Mouse (Mus musculus): ENCODE results near the gene Gm17428. TPM values are rescaled to one million over a fixed set of nuclear protein-coding genes. Genes with fewer than 3 reads are reported as not detected.

The Gm17428 gene
- polyA plus RNA-seq (2014; fragmentation: Nextera tagmentation; extraction: Ambion mirVana) = not detected in 2 replicates

- Histone ChIP-seq H3K27me3 (ENCODE audit: control insufficient read depth, insufficient read depth, low read length) (no peaks in the 10 kb centered on the region), H3K36me3 (ENCODE audit: control insufficient read depth, insufficient read depth, low read length) (no peaks in the 10 kb centered on the region), H3K4me2 (replicated peaks; ENCODE audit: low read depth, low read length) (no peak within 1 kb of the TSS), H3K27ac (ENCODE audit: low read depth, low read length) (no peak within 1 kb of the TSS), H3K9me3 (ENCODE audit: control insufficient read depth, low read length) (no peaks in the 10 kb centered on the region), H3K9ac (ENCODE audit: low read depth, low read length) (no peak within 1 kb of the TSS), H3K4me3 (ENCODE audit: low read depth, low read length) (no peak within 1 kb of the TSS), H3K4me1 (replicated peaks; ENCODE audit: control insufficient read depth, insufficient read depth, low read length) (no peaks in the 10 kb centered on the region; the same call in 1 of the 2 replicates)
- 69% methylated on average over 1 of the region's 1 CpGs for WGBS
- ATAC-seq (ENCODE audit: low FRiP score) (no peak), DNase-seq (ENCODE audit: low spot score) (no peak)
Observed at GRCm38 (mm10) chr14:54976633-54977032, at the start of gene Gm17428. Gene Gm17428 (plus strand): TSS chr14:54976933.

GRCm38 (mm10) chr14:54927296-54927695 is 49.4 kb upstream of the Gm17428 start:
- DNase-seq (ENCODE audit: low spot score) = no peak
- peaks cover 7% of the 10 kb centered on the region for H3K4me1 ChIP-seq (replicated peaks; ENCODE audit: control insufficient read depth, insufficient read depth, low read length)
- H3K27ac ChIP-seq (ENCODE audit: low read depth, low read length) = peak overlapping the region; percentile 96
- H3K36me3 ChIP-seq (ENCODE audit: control insufficient read depth, insufficient read depth, low read length) = no peaks in the 10 kb centered on the region
- H3K27me3 ChIP-seq (ENCODE audit: control insufficient read depth, insufficient read depth, low read length) = no peaks in the 10 kb centered on the region
- 21% methylated on average over 7 of the region's 7 CpGs for WGBS
- no peak for ATAC-seq (ENCODE audit: low FRiP score)
- peak overlapping the region; percentile 86 for H3K9ac ChIP-seq (ENCODE audit: low read depth, low read length)
- no peaks in the 10 kb centered on the region for H3K9me3 ChIP-seq (ENCODE audit: control insufficient read depth, low read length)
- H3K4me3 ChIP-seq (ENCODE audit: low read depth, low read length) = peak overlapping the region; percentile 53
- H3K4me2 ChIP-seq (replicated peaks; ENCODE audit: low read depth, low read length) = peak overlapping the region; percentile 93

GRCm38 (mm10) chr14:54929801-54930200 is 46.9 kb upstream of the Gm17428 start:
- WGBS = 81% methylated on average over 5 of the region's 5 CpGs
- no peak for DNase-seq (ENCODE audit: low spot score)
- H3K27ac ChIP-seq (ENCODE audit: low read depth, low read length) = no peak overlapping the region

GRCm38 (mm10) chr14:54930431-54930830 is 46.3 kb upstream of the Gm17428 start:
- WGBS = 13% methylated on average over 2 of the region's 2 CpGs
- H3K9ac ChIP-seq (ENCODE audit: low read depth, low read length) = no peak overlapping the region
- H3K9me3 ChIP-seq (ENCODE audit: control insufficient read depth, low read length) = no peaks in the 10 kb centered on the region
- no peak for DNase-seq (ENCODE audit: low spot score)
- H3K27me3 ChIP-seq (ENCODE audit: control insufficient read depth, insufficient read depth, low read length) = no peaks in the 10 kb centered on the region
- H3K36me3 ChIP-seq (ENCODE audit: control insufficient read depth, insufficient read depth, low read length) = no peaks in the 10 kb centered on the region
- no peak overlapping the region for H3K4me2 ChIP-seq (replicated peaks; ENCODE audit: low read depth, low read length)
- ATAC-seq (ENCODE audit: low FRiP score) = no peak
- H3K27ac ChIP-seq (ENCODE audit: low read depth, low read length) = no peak overlapping the region
- H3K4me1 ChIP-seq (replicated peaks; ENCODE audit: control insufficient read depth, insufficient read depth, low read length) = peaks cover 9% of the 10 kb centered on the region
- H3K4me3 ChIP-seq (ENCODE audit: low read depth, low read length) = no peak overlapping the region

More at GRCm38 (mm10) chr14:54929801-54930200, 46.9 kb upstream of the Gm17428 start:
- Histone ChIP-seq H3K36me3 (ENCODE audit: control insufficient read depth, insufficient read depth, low read length) (no peaks in the 10 kb centered on the region), H3K4me2 (replicated peaks; ENCODE audit: low read depth, low read length) (no peak overlapping the region), H3K9ac (ENCODE audit: low read depth, low read length) (no peak overlapping the region), H3K9me3 (ENCODE audit: control insufficient read depth, low read length) (no peaks in the 10 kb centered on the region), H3K27me3 (ENCODE audit: control insufficient read depth, insufficient read depth, low read length) (no peaks in the 10 kb centered on the region), H3K4me3 (ENCODE audit: low read depth, low read length) (no peak overlapping the region), H3K4me1 (replicated peaks; ENCODE audit: control insufficient read depth, insufficient read depth, low read length) (peaks cover 10% of the 10 kb centered on the region)
- no peak for ATAC-seq (ENCODE audit: low FRiP score)

GRCm38 (mm10) chr14:54932645-54933150 is 44.0 kb upstream of the Gm17428 start, which contains the start of gene Il25:
Gene Il25 (plus strand): TSS chr14:54932695.
- H3K36me3 ChIP-seq (ENCODE audit: control insufficient read depth, insufficient read depth, low read length) = no peaks in the 10 kb centered on the region
- H3K27me3 ChIP-seq (ENCODE audit: control insufficient read depth, insufficient read depth, low read length) = no peaks in the 10 kb centered on the region
- DNase-seq (ENCODE audit: low spot score) (no peak), ATAC-seq (ENCODE audit: low FRiP score) (0 out of 2 replicates have a peak, but pooled peaks have one; percentile 15)
- H3K4me1 ChIP-seq (replicated peaks; ENCODE audit: control insufficient read depth, insufficient read depth, low read length) = peaks cover 5% of the 10 kb centered on the region; the same call in 1 of the 2 replicates
- H3K4me3 ChIP-seq (ENCODE audit: low read depth, low read length) = no peak within 1 kb of the TSS
- H3K9ac ChIP-seq (ENCODE audit: low read depth, low read length) = no peak within 1 kb of the TSS
- WGBS = 28% methylated on average over 6 of the region's 6 CpGs
- no peak within 1 kb of the TSS for H3K27ac ChIP-seq (ENCODE audit: low read depth, low read length)
- H3K9me3 ChIP-seq (ENCODE audit: control insufficient read depth, low read length) = no peaks in the 10 kb centered on the region
- H3K4me2 ChIP-seq (replicated peaks; ENCODE audit: low read depth, low read length) = no peak within 1 kb of the TSS

- Histone ChIP-seq H3K4me1 (replicated peaks; ENCODE audit: control insufficient read depth, insufficient read depth, low read length) (peaks cover 5% of the 10 kb centered on the region; the same call in 1 of the 2 replicates), H3K9me3 (ENCODE audit: control insufficient read depth, low read length) (no peaks in the 10 kb centered on the region), H3K4me3 (ENCODE audit: low read depth, low read length) (no peak within 1 kb of the TSS), H3K27me3 (ENCODE audit: control insufficient read depth, insufficient read depth, low read length) (no peaks in the 10 kb centered on the region), H3K27ac (ENCODE audit: low read depth, low read length) (no peak within 1 kb of the TSS), H3K9ac (ENCODE audit: low read depth, low read length) (no peak within 1 kb of the TSS), H3K4me2 (replicated peaks; ENCODE audit: low read depth, low read length) (no peak within 1 kb of the TSS), H3K36me3 (ENCODE audit: control insufficient read depth, insufficient read depth, low read length) (no peaks in the 10 kb centered on the region)
- 34% methylated on average over 8 of the region's 8 CpGs for WGBS
- 0 out of 2 replicates have a peak, but pooled peaks have one; percentile 38 for ATAC-seq (ENCODE audit: low FRiP score)
- DNase-seq (ENCODE audit: low spot score) = peak; percentile 16
Observed at GRCm38 (mm10) chr14:54935904-54936830, 40.6 kb upstream of the Gm17428 start, which contains the start of gene Cmtm5. Gene Cmtm5 (plus strand): TSS chr14:54936261.

- peaks cover 5% of the 10 kb centered on the region; the same call in 1 of the 2 replicates for H3K4me1 ChIP-seq (replicated peaks; ENCODE audit: control insufficient read depth, insufficient read depth, low read length)
- ATAC-seq (ENCODE audit: low FRiP score) = no peak
- no peaks in the 10 kb centered on the region for H3K27me3 ChIP-seq (ENCODE audit: control insufficient read depth, insufficient read depth, low read length)
- no peak overlapping the region for H3K9ac ChIP-seq (ENCODE audit: low read depth, low read length)
- DNase-seq (ENCODE audit: low spot score) = no peak
- H3K9me3 ChIP-seq (ENCODE audit: control insufficient read depth, low read length) = no peaks in the 10 kb centered on the region
- no peak overlapping the region for H3K4me3 ChIP-seq (ENCODE audit: low read depth, low read length)
- H3K36me3 ChIP-seq (ENCODE audit: control insufficient read depth, insufficient read depth, low read length) = no peaks in the 10 kb centered on the region
- H3K27ac ChIP-seq (ENCODE audit: low read depth, low read length) = no peak overlapping the region
- H3K4me2 ChIP-seq (replicated peaks; ENCODE audit: low read depth, low read length) = no peak overlapping the region
- 72% methylated on average over 6 of the region's 6 CpGs for WGBS
Observed at GRCm38 (mm10) chr14:54936831-54937160, 39.9 kb upstream of the Gm17428 start.

- 95% methylated on average over 16 of the region's 16 CpGs for WGBS
- Histone ChIP-seq H3K4me2 (replicated peaks; ENCODE audit: low read depth, low read length) (no peak overlapping the region), H3K9me3 (ENCODE audit: control insufficient read depth, low read length) (no peaks in the 10 kb centered on the region), H3K27ac (ENCODE audit: low read depth, low read length) (no peak overlapping the region), H3K27me3 (ENCODE audit: control insufficient read depth, insufficient read depth, low read length) (no peaks in the 10 kb centered on the region), H3K4me3 (ENCODE audit: low read depth, low read length) (no peak overlapping the region), H3K36me3 (ENCODE audit: control insufficient read depth, insufficient read depth, low read length) (no peaks in the 10 kb centered on the region), H3K4me1 (replicated peaks; ENCODE audit: control insufficient read depth, insufficient read depth, low read length) (peaks cover 5% of the 10 kb centered on the region; the same call in 1 of the 2 replicates), H3K9ac (ENCODE audit: low read depth, low read length) (no peak overlapping the region)
- ATAC-seq (ENCODE audit: low FRiP score) (no peak), DNase-seq (ENCODE audit: low spot score) (no peak)
Observed at GRCm38 (mm10) chr14:54937361-54938182, 39.2 kb upstream of the Gm17428 start.

Measured in hindbrain, embryonic 11.5 days (tissue).